Mouse (Mus musculus): ENCODE data around the gene Prr5l. TPM values are rescaled to one million over a fixed set of nuclear protein-coding genes. Genes with fewer than 3 reads are reported as not detected.

Gene Prr5l
- polyA plus RNA-seq, 1 experiment from 2014 or later = 40.5 TPM

DNA sequence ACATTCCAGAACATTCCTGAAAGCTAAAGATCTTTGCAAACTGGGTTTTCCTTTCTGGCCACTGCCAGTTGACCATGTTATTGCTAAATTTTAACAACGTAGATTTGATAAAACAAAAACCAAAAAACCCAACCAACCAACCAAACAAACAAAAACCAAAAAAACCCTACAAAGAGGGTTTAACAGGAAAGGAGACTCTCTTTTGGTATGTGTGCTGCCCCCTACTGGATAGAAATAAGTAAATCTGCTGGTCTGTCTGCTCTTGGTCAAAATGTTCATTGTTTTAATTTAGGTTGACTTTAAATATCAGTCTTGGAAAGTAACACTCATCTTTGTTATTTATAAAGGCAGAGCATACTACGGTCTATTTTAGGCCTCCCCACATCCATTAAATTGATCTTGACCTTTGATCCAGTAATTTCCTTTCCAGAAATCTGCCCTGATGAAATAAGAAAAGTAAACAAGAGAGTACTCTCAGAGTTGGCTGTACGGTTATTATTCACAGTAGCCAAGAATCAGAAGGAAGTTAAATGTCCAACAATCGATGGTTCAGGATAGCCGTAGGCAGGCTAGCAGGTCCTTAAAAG lies 54.7 kb downstream of the Prr5l start:
- ATAC-seq (ENCODE audit: borderline replicate concordance, extremely low read depth, low FRiP score, low TSS enrichment) = no peak
- Histone ChIP-seq H3K27me3 (no peaks in the 10 kb centered on the region), H3K4me2 (no peak overlapping the region), H3K36me3 (no peaks in the 10 kb centered on the region), H3K4me1 (peaks cover 48% of the 10 kb centered on the region), H3K9ac (no peak overlapping the region), H3K4me3 (no peak overlapping the region), H3K9me3 (no peaks in the 10 kb centered on the region), H3K27ac (peak overlapping the region; percentile 71)
- 23% methylated on average over 5 of the region's 5 CpGs for WGBS

DNA sequence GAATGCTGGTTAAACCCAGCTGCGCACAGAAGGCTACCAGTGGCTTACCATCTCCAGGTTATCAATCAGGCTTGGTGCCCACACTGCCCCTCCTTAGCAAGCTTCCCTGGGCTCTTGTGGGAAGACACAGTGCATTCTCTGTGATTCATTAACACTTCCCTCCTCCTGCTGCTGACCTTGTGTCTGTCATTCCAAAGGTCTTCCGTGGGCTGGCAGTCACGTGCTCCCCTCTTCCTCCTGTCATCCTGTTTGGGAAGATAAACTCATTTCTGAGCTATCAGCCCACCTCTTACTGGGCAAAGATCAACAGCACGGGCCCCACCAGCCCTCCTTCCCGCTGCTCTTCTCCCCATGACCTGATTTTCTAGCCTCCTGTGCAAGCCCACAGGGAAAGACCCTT lies 55.2 kb downstream of the Prr5l start:
- no peak for ATAC-seq (ENCODE audit: borderline replicate concordance, extremely low read depth, low FRiP score, low TSS enrichment)
- 13% methylated on average over 5 of the region's 5 CpGs for WGBS
- Histone ChIP-seq H3K27me3 (no peaks in the 10 kb centered on the region), H3K36me3 (no peaks in the 10 kb centered on the region), H3K4me1 (peaks cover 47% of the 10 kb centered on the region), H3K27ac (peak overlapping the region; percentile 71), H3K4me2 (no peak overlapping the region), H3K9me3 (no peaks in the 10 kb centered on the region), H3K4me3 (no peak overlapping the region), H3K9ac (no peak overlapping the region)

DNA sequence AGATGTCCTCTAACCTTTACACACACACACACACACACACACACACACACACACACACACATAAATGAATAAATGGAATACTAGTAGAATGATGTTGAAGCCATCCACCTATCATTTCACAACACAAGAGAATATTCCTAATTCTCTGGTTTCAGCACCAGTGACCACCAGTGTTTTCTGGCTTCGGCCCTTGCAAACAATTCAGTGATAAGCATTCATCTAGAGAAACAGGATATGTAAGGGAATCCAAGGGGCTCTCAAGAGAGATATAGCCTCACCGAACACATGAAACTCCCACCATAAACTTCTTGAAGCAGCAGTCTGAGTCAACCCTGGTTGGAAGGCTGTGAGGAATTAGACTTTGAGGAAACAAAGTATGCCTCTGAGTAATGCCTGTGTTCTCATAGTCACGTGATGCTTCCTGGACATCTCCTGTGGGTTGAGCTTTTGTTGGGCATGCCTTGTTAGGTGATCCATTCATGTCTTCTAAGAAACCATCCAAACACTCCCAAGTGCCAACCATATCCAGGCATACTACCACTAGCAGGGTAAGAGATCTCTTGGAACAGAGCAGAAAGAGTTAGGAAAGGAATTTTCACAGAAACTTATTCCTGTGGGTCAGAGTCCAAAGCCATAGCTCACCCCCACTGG lies 55.8 kb downstream of the Prr5l start:
- Histone ChIP-seq H3K4me1 (peaks cover 42% of the 10 kb centered on the region), H3K9ac (no peak overlapping the region), H3K36me3 (no peaks in the 10 kb centered on the region), H3K27ac (peak overlapping the region; percentile 71; the same call in 1 of the 2 replicates), H3K27me3 (no peaks in the 10 kb centered on the region), H3K4me3 (no peak overlapping the region), H3K9me3 (no peaks in the 10 kb centered on the region), H3K4me2 (no peak overlapping the region)
- WGBS = 77% methylated on average over 3 of the region's 3 CpGs
- ATAC-seq (ENCODE audit: borderline replicate concordance, extremely low read depth, low FRiP score, low TSS enrichment) = no peak

DNA sequence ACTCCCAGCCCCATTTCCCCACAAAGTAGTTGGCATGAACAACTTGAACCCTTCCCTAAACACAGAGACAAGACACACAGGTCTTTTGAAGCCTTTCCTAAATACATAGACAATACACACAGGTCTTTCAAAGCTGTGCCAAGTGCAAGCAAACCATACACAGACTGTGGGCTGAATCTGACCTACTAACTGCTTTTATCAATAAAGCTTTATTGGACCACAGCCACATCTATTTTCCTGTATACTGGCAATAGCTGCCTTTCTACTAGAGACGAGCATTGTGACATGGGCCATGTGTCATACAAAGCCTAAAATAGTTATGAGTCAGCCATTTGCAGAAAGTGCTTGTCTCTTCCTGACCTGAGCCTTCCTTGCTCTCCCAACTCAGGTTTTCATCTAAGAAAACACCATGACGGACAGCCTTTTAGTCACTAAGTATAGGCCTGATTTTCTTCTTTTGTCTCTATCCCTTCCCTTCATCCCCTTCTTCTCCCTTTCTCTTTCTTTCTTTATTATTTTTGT lies 56.6 kb downstream of the Prr5l start:
- Histone ChIP-seq H3K27me3 (no peaks in the 10 kb centered on the region), H3K9ac (no peak overlapping the region), H3K36me3 (no peaks in the 10 kb centered on the region), H3K4me1 (peaks cover 39% of the 10 kb centered on the region), H3K4me2 (no peak overlapping the region), H3K9me3 (no peaks in the 10 kb centered on the region), H3K4me3 (no peak overlapping the region), H3K27ac (no peak overlapping the region)
- ATAC-seq (ENCODE audit: borderline replicate concordance, extremely low read depth, low FRiP score, low TSS enrichment) = no peak
- 66% methylated on average over 2 of the region's 2 CpGs for WGBS

GRCm38 (mm10) chr2:101825226-101826120 lies 57.4 kb downstream of the Prr5l start:
- ATAC-seq (ENCODE audit: borderline replicate concordance, extremely low read depth, low FRiP score, low TSS enrichment) = no peak
- Histone ChIP-seq H3K27ac (no peak overlapping the region), H3K9ac (no peak overlapping the region), H3K9me3 (no peaks in the 10 kb centered on the region), H3K4me1 (peaks cover 34% of the 10 kb centered on the region), H3K36me3 (no peaks in the 10 kb centered on the region), H3K4me3 (no peak overlapping the region), H3K4me2 (no peak overlapping the region), H3K27me3 (no peaks in the 10 kb centered on the region)
- 65% methylated on average over 9 of the region's 9 CpGs for WGBS

- 50% methylated on average over 2 of the region's 4 CpGs for WGBS
- ATAC-seq (ENCODE audit: borderline replicate concordance, extremely low read depth, low FRiP score, low TSS enrichment) = no peak
- Histone ChIP-seq H3K9me3 (no peaks in the 10 kb centered on the region), H3K9ac (no peak overlapping the region), H3K36me3 (no peaks in the 10 kb centered on the region), H3K4me1 (peaks cover 17% of the 10 kb centered on the region), H3K4me2 (no peak overlapping the region), H3K27ac (no peak overlapping the region), H3K4me3 (no peak overlapping the region), H3K27me3 (no peaks in the 10 kb centered on the region)
These were observed 59.0 kb downstream of the Prr5l start for GRCm38 (mm10) chr2:101823821-101824220.

DNA sequence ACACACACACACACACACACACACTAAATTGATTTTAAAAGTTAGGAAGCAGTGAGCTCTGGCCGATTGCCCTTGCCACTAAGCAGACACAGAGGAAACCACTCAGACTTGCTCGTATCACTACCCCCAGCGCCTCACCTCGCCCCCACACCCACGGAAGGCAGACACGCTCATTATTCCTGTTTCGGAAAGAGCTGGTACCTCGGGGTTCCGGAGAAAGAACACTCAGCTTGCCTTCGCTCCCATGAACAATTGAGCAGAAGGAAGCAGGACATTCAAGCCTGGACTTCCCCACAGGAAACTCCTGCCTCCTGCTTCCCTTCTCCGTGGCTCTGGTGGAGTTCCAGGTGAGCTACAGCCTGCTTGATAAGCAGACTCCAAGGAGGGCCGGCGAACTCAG lies 60.0 kb downstream of the Prr5l start:
- H3K27ac ChIP-seq = peak overlapping the region; percentile 63
- no peak overlapping the region for H3K4me2 ChIP-seq
- no peak overlapping the region for H3K9ac ChIP-seq
- peak; percentile 35; the same call in 1 of the 2 replicates for ATAC-seq (ENCODE audit: borderline replicate concordance, extremely low read depth, low FRiP score, low TSS enrichment)
- no peaks in the 10 kb centered on the region for H3K9me3 ChIP-seq
- no peaks in the 10 kb centered on the region for H3K36me3 ChIP-seq
- 55% methylated on average over 13 of the region's 13 CpGs for WGBS
- no peaks in the 10 kb centered on the region for H3K27me3 ChIP-seq
- H3K4me1 ChIP-seq = peaks cover 9% of the 10 kb centered on the region
- no peak overlapping the region for H3K4me3 ChIP-seq

GRCm38 (mm10) chr2:101820816-101821215 lies 62.0 kb downstream of the Prr5l start:
- Histone ChIP-seq H3K4me1 (no peaks in the 10 kb centered on the region; the same call in 1 of the 2 replicates), H3K36me3 (no peaks in the 10 kb centered on the region), H3K27me3 (no peaks in the 10 kb centered on the region), H3K4me3 (no peak overlapping the region), H3K9ac (no peak overlapping the region), H3K4me2 (no peak overlapping the region), H3K9me3 (no peaks in the 10 kb centered on the region), H3K27ac (no peak overlapping the region)
- ATAC-seq (ENCODE audit: borderline replicate concordance, extremely low read depth, low FRiP score, low TSS enrichment) = no peak
- 40% methylated on average over 1 of the region's 1 CpGs for WGBS

- no peak for ATAC-seq (ENCODE audit: borderline replicate concordance, extremely low read depth, low FRiP score, low TSS enrichment)
- no peaks in the 10 kb centered on the region for H3K36me3 ChIP-seq
- H3K4me2 ChIP-seq = no peak overlapping the region
- no peak overlapping the region for H3K9ac ChIP-seq
- H3K4me1 ChIP-seq = no peaks in the 10 kb centered on the region; the same call in 1 of the 2 replicates
- H3K4me3 ChIP-seq = no peak overlapping the region
- H3K27ac ChIP-seq = no peak overlapping the region
- no peaks in the 10 kb centered on the region for H3K27me3 ChIP-seq
- no peaks in the 10 kb centered on the region for H3K9me3 ChIP-seq
- 56% methylated on average over 7 of the region's 7 CpGs for WGBS
These were observed 63.7 kb downstream of the Prr5l start for GRCm38 (mm10) chr2:101818986-101819764.

- H3K9me3 ChIP-seq = no peaks in the 10 kb centered on the region
- H3K36me3 ChIP-seq = no peaks in the 10 kb centered on the region
- H3K4me1 ChIP-seq = no peaks in the 10 kb centered on the region; the same call in 1 of the 2 replicates
- H3K4me2 ChIP-seq = no peak overlapping the region
- WGBS = 74% methylated on average over 3 of the region's 3 CpGs
- H3K9ac ChIP-seq = no peak overlapping the region
- H3K4me3 ChIP-seq = no peak overlapping the region
- no peak for ATAC-seq (ENCODE audit: borderline replicate concordance, extremely low read depth, low FRiP score, low TSS enrichment)
- no peaks in the 10 kb centered on the region for H3K27me3 ChIP-seq
- no peak overlapping the region for H3K27ac ChIP-seq
These were observed 66.0 kb downstream of the Prr5l start for GRCm38 (mm10) chr2:101816646-101817308.
